In genomic region chr9:74975416-74975815, GRCm38 (mm10) we compare ENCODE assay signal across 8 mouse cellular contexts. TPM values are rescaled to one million over a fixed set of nuclear protein-coding genes. Genes with fewer than 3 reads are reported as not detected.
A peak's percentile ranks its signal among the peaks of the same experiment; 100 is the strongest.
DNase-seq lines count a peak whose midpoint lies in the region; ATAC-seq and TF ChIP-seq lines count a peak whose summit lies in the region.

No protein-coding gene starts in this region.

- no peaks in the 10 kb centered on the region for H3K36me3 ChIP-seq in forebrain, embryonic 12.5 days (replicated peaks)
- no peaks in the 10 kb centered on the region for H3K36me3 ChIP-seq in kidney, embryonic 15.5 days
- H3K36me3 ChIP-seq in midbrain, embryonic 14.5 days (ENCODE audit: control insufficient read depth, insufficient read depth, low read length), result no peaks in the 10 kb centered on the region

- no peak for DNase-seq in layer of hippocampus, adult 2 months (ENCODE audit: low spot score in 2 of 2)
- no peak for DNase-seq in layer of hippocampus, postnatal 10 days (ENCODE audit: low spot score in 2 of 2)
- no peak for DNase-seq in midbrain, embryonic 14.5 days
- no peak for DNase-seq in right cerebral cortex, postnatal 36 days (ENCODE audit: low spot score in 2 of 2)
- DNase-seq in layer of hippocampus, adult 18-20 months (ENCODE audit: low spot score in 2 of 2), result no peak
- no peak for DNase-seq in left cerebral cortex, postnatal 25 days (ENCODE audit: low spot score in 2 of 2)

- H3K4me1 ChIP-seq in forebrain, embryonic 12.5 days, result peaks cover 52% of the 10 kb centered on the region
- H3K4me1 ChIP-seq in kidney, embryonic 15.5 days, result peaks cover 16% of the 10 kb centered on the region
- peaks cover 45% of the 10 kb centered on the region for H3K4me1 ChIP-seq in midbrain, embryonic 14.5 days (ENCODE audit: control insufficient read depth, insufficient read depth, low read length)

- TF ChIP-seq CTCF in layer of hippocampus, adult 2 months (conservative IDR thresholded peaks at IDR 0.05), result no peak

- peak overlapping the region; percentile 99 for H3K27ac ChIP-seq in layer of hippocampus, adult 2 months
- peak overlapping the region; percentile 92 for H3K27ac ChIP-seq in forebrain, embryonic 12.5 days
- H3K27ac ChIP-seq in kidney, embryonic 15.5 days, result peak overlapping the region; percentile 91
- H3K27ac ChIP-seq in midbrain, embryonic 14.5 days (replicated peaks; ENCODE audit: low read depth, low read length), result peak overlapping the region; percentile 99

- 13% methylated on average over 7 of the region's 7 CpGs for WGBS in forebrain, embryonic 12.5 days
- WGBS in kidney, embryonic 15.5 days, result 9% methylated on average over 7 of the region's 7 CpGs
- WGBS in midbrain, embryonic 14.5 days, result 8% methylated on average over 7 of the region's 7 CpGs

- H3K4me3 ChIP-seq in layer of hippocampus, adult 2 months, result peak overlapping the region; percentile 65
- peak overlapping the region; percentile 44 for H3K4me3 ChIP-seq in forebrain, embryonic 12.5 days (replicated peaks)
- H3K4me3 ChIP-seq in kidney, embryonic 15.5 days (replicated peaks), result peak overlapping the region; percentile 56
- peak overlapping the region; percentile 51 for H3K4me3 ChIP-seq in midbrain, embryonic 14.5 days (replicated peaks; ENCODE audit: low read depth, low read length)

- H3K4me2 ChIP-seq in forebrain, embryonic 12.5 days, result peak overlapping the region; percentile 60
- peak overlapping the region; percentile 76 for H3K4me2 ChIP-seq in kidney, embryonic 15.5 days
- H3K4me2 ChIP-seq in midbrain, embryonic 14.5 days (ENCODE audit: low read length), result peak overlapping the region; percentile 67

- no peaks in the 10 kb centered on the region for H3K9me3 ChIP-seq in forebrain, embryonic 12.5 days
- H3K9me3 ChIP-seq in kidney, embryonic 15.5 days (replicated peaks), result no peaks in the 10 kb centered on the region
- no peaks in the 10 kb centered on the region for H3K9me3 ChIP-seq in midbrain, embryonic 14.5 days (ENCODE audit: control insufficient read depth, low read length)

- H3K9ac ChIP-seq in forebrain, embryonic 12.5 days, result peak overlapping the region; percentile 65; the same call in 1 of the 2 replicates
- peak overlapping the region; percentile 56 for H3K9ac ChIP-seq in kidney, embryonic 15.5 days
- peak overlapping the region; percentile 78; the same call in 1 of the 2 replicates for H3K9ac ChIP-seq in midbrain, embryonic 14.5 days (replicated peaks; ENCODE audit: low read length)

- intact Hi-C loops in left cerebral cortex, postnatal 25 days (cut with DNase I), result no loop called here

- peak; percentile 40 for ATAC-seq in forebrain, embryonic 12.5 days (ENCODE audit: low FRiP score)
- peak; percentile 70 for ATAC-seq in kidney, embryonic 15.5 days (replicated peaks; ENCODE audit: low FRiP score)
- ATAC-seq in midbrain, embryonic 14.5 days (ENCODE audit: low FRiP score, low TSS enrichment), result peak; percentile 17

- no peaks in the 10 kb centered on the region for H3K27me3 ChIP-seq in forebrain, embryonic 12.5 days
- no peaks in the 10 kb centered on the region for H3K27me3 ChIP-seq in kidney, embryonic 15.5 days
- H3K27me3 ChIP-seq in midbrain, embryonic 14.5 days (ENCODE audit: control insufficient read depth, insufficient read depth, low read length), result no peaks in the 10 kb centered on the region

RNA-seq across cellular contexts. Expression of gene Fam214a, which starts 22.7 kb away (rescaled TPM):
- 10 to 100 TPM; 47.5 to 52.1 TPM for total RNA-seq in layer of hippocampus, adult 2 months (2021)
- total RNA-seq in layer of hippocampus, postnatal 10 days (2021), result 10 to 100 TPM; 34.2 to 37.9 TPM
- 30.9 and 34.1 TPM in 2 replicates for polyA plus RNA-seq in forebrain, embryonic 12.5 days (2016; fragmentation: Nextera tagmentation; extraction: Ambion mirVana)
- 11.1 and 12.0 TPM in 2 replicates for polyA plus RNA-seq in kidney, embryonic 15.5 days (2015; fragmentation: Nextera tagmentation; extraction: Ambion mirVana)
- polyA plus RNA-seq in midbrain, embryonic 14.5 days (2014; fragmentation: Nextera tagmentation; extraction: Ambion mirVana), result 26.0 and 35.9 TPM in 2 replicates
- total RNA-seq in layer of hippocampus, adult 18-20 months (2021), result 10 to 100 TPM; 38.5 to 40.8 TPM
- 10 to 100 TPM; 34.3 to 39.3 TPM for total RNA-seq in left cerebral cortex, postnatal 25 days (2021)

Comparison
In these comparisons a context has a peak if more than half of its experiments do, and no peak if none do; other contexts are left out.
1. ATAC-seq: peak in every context shown above with its lines; median percentile 70 in kidney, embryonic 15.5 days; 40 in forebrain, embryonic 12.5 days; 17 in midbrain, embryonic 14.5 days.